Mouse (Mus musculus) limb, embryonic 12.5 days (tissue): Measurements from ENCODE around the gene Nfkb1. TPM values are rescaled to one million over a fixed set of nuclear protein-coding genes. Genes with fewer than 3 reads are reported as not detected.

ENCODE experiments used
- ATAC-seq: fragments of 200-750 bp; cut with Nextera tagmentation; 2 replicates; pipeline ENCODE4 v1.8.0; 2017; ENCODE audit warnings: low read depth, moderate TSS enrichment; ENCODE audit not compliant: insufficient number of reproducible peaks, insufficient read depth, low FRiP score, low TSS enrichment
- H3K27ac ChIP-seq: fragments of 300-500 bp; sonication (generic); 2 replicates; pipeline ENCODE4 v1.5.1; 2016; ENCODE audit warnings: mild to moderate bottlenecking, moderate library complexity
- H3K27me3 ChIP-seq: fragments of 300-500 bp; sonication (generic); 2 replicates; pipeline ENCODE4 v1.6.1; 2016; ENCODE audit warnings: mild to moderate bottlenecking, moderate library complexity
- H3K36me3 ChIP-seq: fragments of 300-500 bp; sonication (generic); 2 replicates; pipeline ENCODE4 v1.6.1; 2016; ENCODE audit warnings: mild to moderate bottlenecking, moderate library complexity
- H3K4me1 ChIP-seq: fragments of 300-500 bp; sonication (generic); replicated peaks from 2 replicates; pipeline ENCODE4 v1.6.1; 2016
- H3K4me2 ChIP-seq: fragments of 300-500 bp; sonication (generic); 2 replicates; pipeline ENCODE4 v1.6.1; 2016; ENCODE audit warnings: mild to moderate bottlenecking, moderate library complexity
- H3K4me3 ChIP-seq: fragments of 300-500 bp; sonication (generic); replicated peaks from 2 replicates; pipeline ENCODE4 v1.5.1; 2016; ENCODE audit warnings: mild to moderate bottlenecking
- H3K9ac ChIP-seq: fragments of 300-500 bp; sonication (generic); replicated peaks from 2 replicates; pipeline ENCODE4 v1.6.1; 2016; ENCODE audit warnings: mild to moderate bottlenecking, moderate library complexity
- H3K9me3 ChIP-seq: fragments of 300-500 bp; sonication (generic); 2 replicates; pipeline ENCODE4 v1.6.1; 2016; ENCODE audit warnings: mild to moderate bottlenecking, moderate library complexity
- WGBS: fragments of 180-500 bp; shearing (Covaris S2); methylation state at CpG from one replicate; pipeline ENCODE4 v1.1.7; 2016; 5-methylcytosine and 5-hydroxymethylcytosine counted together
- polyA plus RNA-seq: library from polyadenylated mRNA; unstranded; fragments of >200 nt; fragmentation: Nextera tagmentation; extraction: Ambion mirVana; gene quantifications from 2 replicates; pipeline ENCODE4 v1.2.1, GENCODE M21; 2016

Nfkb1 gene
- polyA plus RNA-seq, 1 experiment from 2014 or later = 16.8 TPM

- Histone ChIP-seq H3K4me3 (no peak overlapping the region), H3K9ac (no peak overlapping the region), H3K27me3 (no peaks in the 10 kb centered on the region), H3K9me3 (no peaks in the 10 kb centered on the region), H3K27ac (no peak overlapping the region), H3K36me3 (no peaks in the 10 kb centered on the region), H3K4me2 (no peak overlapping the region), H3K4me1 (no peaks in the 10 kb centered on the region)
- ATAC-seq = no peak
- WGBS = 82% methylated on average over 9 of the region's 9 CpGs
These were observed 126.6 kb downstream of the Nfkb1 start for GRCm38 (mm10) chr3:135564706-135565105.

- Histone ChIP-seq H3K4me3 (no peak overlapping the region), H3K27ac (no peak overlapping the region), H3K27me3 (no peaks in the 10 kb centered on the region), H3K36me3 (no peaks in the 10 kb centered on the region), H3K4me2 (no peak overlapping the region), H3K9me3 (no peaks in the 10 kb centered on the region), H3K4me1 (no peaks in the 10 kb centered on the region), H3K9ac (no peak overlapping the region)
- 0 out of 2 replicates have a peak, but pooled peaks have one; percentile 42 for ATAC-seq
- WGBS = 86% methylated on average over 17 of the region's 17 CpGs
These were observed 128.1 kb downstream of the Nfkb1 start for GRCm38 (mm10) chr3:135563163-135563689.

- H3K4me1 ChIP-seq = no peaks in the 10 kb centered on the region
- H3K27ac ChIP-seq = no peak overlapping the region
- WGBS = 83% methylated on average over 7 of the region's 7 CpGs
- no peak for ATAC-seq
- no peaks in the 10 kb centered on the region for H3K27me3 ChIP-seq
- no peak overlapping the region for H3K9ac ChIP-seq
- no peak overlapping the region for H3K4me2 ChIP-seq
- no peaks in the 10 kb centered on the region for H3K36me3 ChIP-seq
- H3K9me3 ChIP-seq = no peaks in the 10 kb centered on the region
- H3K4me3 ChIP-seq = no peak overlapping the region
These were observed 129.3 kb downstream of the Nfkb1 start for GRCm38 (mm10) chr3:135562036-135562435.

GRCm38 (mm10) chr3:135556851-135557662 is 134.3 kb downstream of the Nfkb1 start:
- Histone ChIP-seq H3K4me2 (no peak overlapping the region), H3K4me1 (no peaks in the 10 kb centered on the region), H3K9me3 (no peaks in the 10 kb centered on the region), H3K27me3 (no peaks in the 10 kb centered on the region), H3K27ac (no peak overlapping the region), H3K9ac (no peak overlapping the region), H3K4me3 (no peak overlapping the region), H3K36me3 (no peaks in the 10 kb centered on the region)
- WGBS = 92% methylated on average over 12 of the region's 12 CpGs
- no peak for ATAC-seq

- Histone ChIP-seq H3K4me2 (no peak overlapping the region), H3K4me1 (no peaks in the 10 kb centered on the region), H3K27ac (no peak overlapping the region), H3K27me3 (no peaks in the 10 kb centered on the region), H3K9ac (no peak overlapping the region), H3K4me3 (no peak overlapping the region), H3K9me3 (no peaks in the 10 kb centered on the region), H3K36me3 (no peaks in the 10 kb centered on the region)
- no peak for ATAC-seq
- WGBS = 76% methylated on average over 7 of the region's 7 CpGs
These were observed 135.2 kb downstream of the Nfkb1 start for GRCm38 (mm10) chr3:135556052-135556587.

GRCm38 (mm10) chr3:135555192-135555591 is 136.2 kb downstream of the Nfkb1 start:
- Histone ChIP-seq H3K27ac (no peak overlapping the region), H3K36me3 (no peaks in the 10 kb centered on the region), H3K4me3 (no peak overlapping the region), H3K4me2 (no peak overlapping the region), H3K27me3 (no peaks in the 10 kb centered on the region), H3K9ac (no peak overlapping the region), H3K9me3 (0 out of 2 replicates have a peak, but pooled peaks cover 3% of the 10 kb centered on the region), H3K4me1 (no peaks in the 10 kb centered on the region)
- WGBS = 81% methylated on average over 6 of the region's 6 CpGs
- ATAC-seq = no peak

- H3K27me3 ChIP-seq = no peaks in the 10 kb centered on the region
- no peak overlapping the region for H3K4me2 ChIP-seq
- H3K9ac ChIP-seq = no peak overlapping the region
- H3K4me3 ChIP-seq = no peak overlapping the region
- H3K9me3 ChIP-seq = 0 out of 2 replicates have a peak, but pooled peaks cover 3% of the 10 kb centered on the region
- WGBS = 74% methylated on average over 5 of the region's 5 CpGs
- H3K27ac ChIP-seq = no peak overlapping the region
- H3K36me3 ChIP-seq = no peaks in the 10 kb centered on the region
- ATAC-seq = no peak
- H3K4me1 ChIP-seq = no peaks in the 10 kb centered on the region
These were observed 138.5 kb downstream of the Nfkb1 start for GRCm38 (mm10) chr3:135552874-135553273.

GRCm38 (mm10) chr3:135547298-135547697 is 144.0 kb downstream of the Nfkb1 start:
- Histone ChIP-seq H3K36me3 (no peaks in the 10 kb centered on the region), H3K4me3 (no peak overlapping the region), H3K27me3 (no peaks in the 10 kb centered on the region), H3K4me2 (no peak overlapping the region), H3K9me3 (0 out of 2 replicates have a peak, but pooled peaks cover 3% of the 10 kb centered on the region), H3K27ac (no peak overlapping the region), H3K9ac (no peak overlapping the region), H3K4me1 (no peaks in the 10 kb centered on the region)
- ATAC-seq = no peak
- 87% methylated on average over 8 of the region's 8 CpGs for WGBS

- WGBS = 78% methylated on average over 13 of the region's 13 CpGs
- Histone ChIP-seq H3K9me3 (0 out of 2 replicates have a peak, but pooled peaks cover 3% of the 10 kb centered on the region), H3K27me3 (no peaks in the 10 kb centered on the region), H3K4me1 (no peaks in the 10 kb centered on the region), H3K27ac (no peak overlapping the region), H3K4me3 (no peak overlapping the region), H3K9ac (no peak overlapping the region), H3K36me3 (no peaks in the 10 kb centered on the region), H3K4me2 (no peak overlapping the region)
- no peak for ATAC-seq
These were observed 145.0 kb downstream of the Nfkb1 start for GRCm38 (mm10) chr3:135546212-135546923.
